Mouse (Mus musculus): ENCODE data around the gene Mast4. TPM values are rescaled to one million over a fixed set of nuclear protein-coding genes. Genes with fewer than 3 reads are reported as not detected.

Mast4 gene
- polyA plus RNA-seq, 1 experiment = 51.8 TPM

- Histone ChIP-seq H3K27ac (ENCODE audit: insufficient read depth, low read length) (no peak overlapping the region), H3K4me1 (ENCODE audit: control insufficient read depth, insufficient read depth, low read length) (peaks cover 4% of the 10 kb centered on the region; the same call in 1 of the 2 replicates), H3K4me3 (ENCODE audit: insufficient read depth, low read length) (no peak overlapping the region)
- TF ChIP-seq POLR2A (IDR thresholded peaks at IDR 0.05; ENCODE audit: low read depth, low read length) (no peak), CTCF (IDR thresholded peaks at IDR 0.05; ENCODE audit: borderline replicate concordance, insufficient read depth, low read length) (no peak)
Observed at GRCm38 (mm10) chr13:103338616-103339015, 4.3 kb upstream of the Mast4 start.

GRCm38 (mm10) chr13:103336237-103336636 lies 1.9 kb upstream of the Mast4 start:
- Histone ChIP-seq H3K4me1 (ENCODE audit: control insufficient read depth, insufficient read depth, low read length) (peaks cover 4% of the 10 kb centered on the region; the same call in 1 of the 2 replicates), H3K27ac (ENCODE audit: insufficient read depth, low read length) (no peak overlapping the region), H3K4me3 (ENCODE audit: insufficient read depth, low read length) (no peak overlapping the region)
- TF ChIP-seq CTCF (IDR thresholded peaks at IDR 0.05; ENCODE audit: borderline replicate concordance, insufficient read depth, low read length) (no peak), POLR2A (IDR thresholded peaks at IDR 0.05; ENCODE audit: low read depth, low read length) (no peak)

GRCm38 (mm10) chr13:103334723-103335458 lies 594 bp upstream of the Mast4 start:
- no peak for TF ChIP-seq CTCF (IDR thresholded peaks at IDR 0.05; ENCODE audit: borderline replicate concordance, insufficient read depth, low read length)
- TF ChIP-seq POLR2A (IDR thresholded peaks at IDR 0.05; ENCODE audit: low read depth, low read length) = no peak
- Histone ChIP-seq H3K4me3 (ENCODE audit: insufficient read depth, low read length) (peak overlapping the region; percentile 63), H3K4me1 (ENCODE audit: control insufficient read depth, insufficient read depth, low read length) (peaks cover 4% of the 10 kb centered on the region; the same call in 1 of the 2 replicates), H3K27ac (ENCODE audit: insufficient read depth, low read length) (no peak overlapping the region)

GRCm38 (mm10) chr13:103333601-103334391 lies 501 bp downstream of the Mast4 start:
- H3K4me3 ChIP-seq (ENCODE audit: insufficient read depth, low read length) = peak overlapping the region; percentile 63
- TF ChIP-seq CTCF (IDR thresholded peaks at IDR 0.05; ENCODE audit: borderline replicate concordance, insufficient read depth, low read length) (no peak), POLR2A (IDR thresholded peaks at IDR 0.05; ENCODE audit: low read depth, low read length) (no peak)
- peaks cover 4% of the 10 kb centered on the region; the same call in 1 of the 2 replicates for H3K4me1 ChIP-seq (ENCODE audit: control insufficient read depth, insufficient read depth, low read length)
- H3K27ac ChIP-seq (ENCODE audit: insufficient read depth, low read length) = no peak overlapping the region

GRCm38 (mm10) chr13:103333153-103333552 lies 1.1 kb downstream of the Mast4 start:
- TF ChIP-seq POLR2A (IDR thresholded peaks at IDR 0.05; ENCODE audit: low read depth, low read length) = no peak
- Histone ChIP-seq H3K27ac (ENCODE audit: insufficient read depth, low read length) (no peak overlapping the region), H3K4me1 (ENCODE audit: control insufficient read depth, insufficient read depth, low read length) (peaks cover 6% of the 10 kb centered on the region; the same call in 1 of the 2 replicates), H3K4me3 (ENCODE audit: insufficient read depth, low read length) (peak overlapping the region; percentile 63)

- H3K4me3 ChIP-seq (ENCODE audit: insufficient read depth, low read length) = no peak overlapping the region
- no peak for TF ChIP-seq POLR2A (IDR thresholded peaks at IDR 0.05; ENCODE audit: low read depth, low read length)
- TF ChIP-seq CTCF (IDR thresholded peaks at IDR 0.05; ENCODE audit: borderline replicate concordance, insufficient read depth, low read length) = no peak
Observed at GRCm38 (mm10) chr13:103332731-103333130, 1.6 kb downstream of the Mast4 start.

GRCm38 (mm10) chr13:103331096-103331495 lies 3.2 kb downstream of the Mast4 start:
- TF ChIP-seq CTCF (IDR thresholded peaks at IDR 0.05; ENCODE audit: borderline replicate concordance, insufficient read depth, low read length) = no peak
- no peak for TF ChIP-seq POLR2A (IDR thresholded peaks at IDR 0.05; ENCODE audit: low read depth, low read length)
- no peak overlapping the region for H3K4me3 ChIP-seq (ENCODE audit: insufficient read depth, low read length)
- peaks cover 13% of the 10 kb centered on the region for H3K4me1 ChIP-seq (ENCODE audit: control insufficient read depth, insufficient read depth, low read length)
- no peak overlapping the region for H3K27ac ChIP-seq (ENCODE audit: insufficient read depth, low read length)

More at GRCm38 (mm10) chr13:103332731-103333130, 1.6 kb downstream of the Mast4 start:
- H3K27ac ChIP-seq (ENCODE audit: insufficient read depth, low read length) = no peak overlapping the region
- peaks cover 9% of the 10 kb centered on the region for H3K4me1 ChIP-seq (ENCODE audit: control insufficient read depth, insufficient read depth, low read length)

GRCm38 (mm10) chr13:103328299-103328698 lies 6.0 kb downstream of the Mast4 start:
- peaks cover 9% of the 10 kb centered on the region for H3K4me1 ChIP-seq (ENCODE audit: control insufficient read depth, insufficient read depth, low read length)
- TF ChIP-seq CTCF (IDR thresholded peaks at IDR 0.05; ENCODE audit: borderline replicate concordance, insufficient read depth, low read length) (no peak), POLR2A (IDR thresholded peaks at IDR 0.05; ENCODE audit: low read depth, low read length) (no peak)
- H3K4me3 ChIP-seq (ENCODE audit: insufficient read depth, low read length) = no peak overlapping the region
- H3K27ac ChIP-seq (ENCODE audit: insufficient read depth, low read length) = no peak overlapping the region

- Histone ChIP-seq H3K4me3 (ENCODE audit: insufficient read depth, low read length) (no peak overlapping the region), H3K4me1 (ENCODE audit: control insufficient read depth, insufficient read depth, low read length) (peaks cover 9% of the 10 kb centered on the region), H3K27ac (ENCODE audit: insufficient read depth, low read length) (no peak overlapping the region)
- TF ChIP-seq CTCF (IDR thresholded peaks at IDR 0.05; ENCODE audit: borderline replicate concordance, insufficient read depth, low read length) = no peak
- TF ChIP-seq POLR2A (IDR thresholded peaks at IDR 0.05; ENCODE audit: low read depth, low read length) = no peak
Observed at GRCm38 (mm10) chr13:103327843-103328242, 6.5 kb downstream of the Mast4 start.

- TF ChIP-seq POLR2A (IDR thresholded peaks at IDR 0.05; ENCODE audit: low read depth, low read length) (no peak), CTCF (IDR thresholded peaks at IDR 0.05; ENCODE audit: borderline replicate concordance, insufficient read depth, low read length) (no peak)
- Histone ChIP-seq H3K4me1 (ENCODE audit: control insufficient read depth, insufficient read depth, low read length) (peaks cover 9% of the 10 kb centered on the region), H3K4me3 (ENCODE audit: insufficient read depth, low read length) (no peak overlapping the region), H3K27ac (ENCODE audit: insufficient read depth, low read length) (no peak overlapping the region)
Observed at GRCm38 (mm10) chr13:103326186-103326585, 8.1 kb downstream of the Mast4 start.
